Mouse (Mus musculus) kidney, adult 8-10 months (tissue): ENCODE measurements around the gene Gm21969.
A peak's percentile ranks its signal among the peaks of the same experiment; 100 is the strongest.

ENCODE experiments used
- DNase-seq, 2 experiments: peaks; one replicate each; pipeline ENCODE4 v3.0.0; 2022

The Gm21969 gene

DNA sequence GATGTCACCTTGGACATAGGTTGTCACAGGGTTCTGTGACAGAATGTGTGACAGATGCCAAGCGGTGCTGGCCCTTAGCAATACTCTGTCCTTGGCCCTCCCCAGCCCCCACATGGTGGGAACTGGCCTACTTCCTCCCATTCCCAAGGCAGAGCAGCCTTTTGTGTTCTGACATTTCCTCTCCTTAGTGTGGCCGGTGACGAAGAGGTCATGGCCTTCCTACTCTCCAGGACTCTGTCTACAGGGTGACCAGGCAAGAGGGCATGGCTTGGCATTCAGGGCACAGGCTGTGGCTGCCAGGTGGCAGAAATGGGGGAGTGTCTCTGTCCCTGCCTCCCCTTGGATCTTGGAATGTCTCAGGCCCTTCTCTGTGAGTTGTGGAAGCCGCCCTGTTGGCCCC lies 15.6 kb upstream of the Gm21969 start:
- DNase-seq, result no peak

DNA sequence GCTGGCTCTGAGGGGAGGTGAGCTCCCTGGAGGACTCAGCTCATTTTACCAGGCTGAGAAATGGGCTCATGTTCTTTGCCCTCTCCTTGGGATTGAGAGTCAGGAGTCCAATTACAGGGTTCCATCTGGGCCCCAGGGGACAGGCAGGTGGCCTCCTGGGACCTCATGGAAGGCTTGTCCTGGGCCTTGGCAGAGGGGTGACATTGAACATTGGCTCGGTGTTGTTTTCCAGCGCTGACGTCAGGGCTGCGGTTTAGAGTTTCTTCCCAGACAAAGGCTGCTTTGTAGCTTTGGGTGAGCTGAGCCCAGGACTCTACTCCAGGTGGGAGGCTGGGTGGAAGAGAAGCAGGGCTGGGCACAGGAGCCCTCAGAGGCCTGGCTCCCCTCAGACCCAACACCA lies 15.2 kb upstream of the Gm21969 start:
- DNase-seq, result no peak

DNA sequence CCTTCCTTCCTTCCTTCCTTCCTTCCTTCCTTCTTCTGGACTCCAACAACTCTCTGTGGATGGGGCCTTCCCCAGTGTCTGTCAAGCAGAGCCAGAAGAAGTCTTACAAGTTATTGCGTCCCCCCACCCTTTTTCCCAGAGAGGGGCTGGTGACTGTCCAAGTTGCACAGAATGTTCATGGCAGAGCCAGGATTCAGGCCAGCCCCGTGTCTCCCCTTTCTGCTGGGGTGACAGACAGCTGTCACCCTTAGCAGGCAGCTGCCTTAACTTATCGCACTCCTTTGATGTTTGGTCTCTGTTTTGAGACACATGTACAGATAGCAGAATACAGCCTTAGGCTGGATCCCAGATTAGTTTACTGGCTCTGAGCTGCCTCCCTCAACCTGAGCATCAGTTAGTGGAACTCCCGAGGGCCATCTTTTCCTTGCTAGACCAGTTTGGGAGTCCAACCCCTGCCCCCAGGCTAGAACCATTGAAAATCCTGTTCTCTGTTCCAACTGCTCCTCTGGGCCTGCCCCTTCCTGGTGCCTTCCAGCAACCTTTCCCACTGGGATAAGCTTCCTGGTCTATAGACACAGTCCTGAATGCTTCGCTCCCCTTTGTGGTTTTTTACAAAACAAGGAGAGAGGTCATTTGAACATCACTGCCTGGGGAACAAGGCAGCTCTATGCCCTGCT lies 13.5 kb upstream of the Gm21969 start:
- no peak for DNase-seq

DNA sequence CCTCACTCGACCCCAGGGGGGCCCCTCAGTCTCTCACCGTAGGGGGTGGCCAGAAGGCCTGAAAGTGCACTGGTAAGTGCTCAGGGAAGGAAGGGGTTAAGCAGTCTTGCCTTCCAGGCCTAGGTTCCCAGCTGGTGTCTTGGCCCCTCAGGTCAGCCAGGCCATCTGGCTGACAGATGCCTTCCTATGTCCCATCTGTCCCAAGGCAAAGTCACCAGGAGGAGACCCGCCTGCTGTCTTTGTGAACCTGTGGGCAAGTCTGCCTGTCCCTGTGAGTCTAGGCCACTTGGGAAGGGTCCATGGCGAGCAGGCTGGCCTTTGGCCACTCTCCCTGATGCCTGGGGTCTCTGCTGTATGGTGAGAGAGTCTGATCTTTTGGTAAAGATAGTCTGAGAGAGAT lies 12.5 kb upstream of the Gm21969 start:
- no peak for DNase-seq

DNA sequence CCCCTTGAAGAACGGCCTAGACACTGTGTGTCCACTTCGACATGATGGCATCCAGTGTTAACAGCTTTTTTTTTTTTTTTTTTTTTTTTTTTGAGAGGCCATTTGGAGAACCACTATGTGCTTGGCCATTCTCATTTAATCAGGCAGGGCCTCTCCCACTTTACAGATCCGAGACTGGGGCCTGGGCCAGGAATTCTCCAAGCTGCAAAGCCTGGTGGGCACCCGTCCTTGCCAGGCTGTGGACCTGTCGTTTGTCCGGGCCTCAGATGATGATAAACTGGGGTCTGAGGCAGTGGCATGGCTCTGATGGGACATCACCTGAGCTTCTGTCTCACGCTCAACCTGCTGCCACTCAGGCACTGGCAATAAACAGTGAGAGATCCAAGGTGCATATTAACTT lies 10.1 kb upstream of the Gm21969 start:
- DNase-seq, result no peak

DNA sequence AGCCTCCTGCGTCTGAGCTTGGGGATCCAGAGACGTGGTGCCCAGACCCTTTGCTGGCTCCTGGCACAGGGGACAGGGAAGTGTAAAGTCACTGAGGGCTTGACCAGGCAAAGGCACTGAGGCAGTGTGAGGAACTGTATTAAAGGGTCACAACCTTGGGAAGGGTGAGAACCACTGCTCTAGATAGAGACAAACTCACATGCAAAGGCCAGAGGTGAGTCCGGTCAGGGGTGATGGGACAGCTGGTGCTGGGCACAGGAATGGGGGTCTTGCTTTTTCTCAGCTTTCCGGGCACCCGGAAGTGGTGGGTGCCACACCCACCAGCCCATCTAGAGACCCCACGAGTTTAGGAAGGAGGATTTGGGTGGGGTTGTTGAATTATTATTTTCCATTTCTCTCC lies 9.6 kb upstream of the Gm21969 start:
- DNase-seq, result no peak

DNA sequence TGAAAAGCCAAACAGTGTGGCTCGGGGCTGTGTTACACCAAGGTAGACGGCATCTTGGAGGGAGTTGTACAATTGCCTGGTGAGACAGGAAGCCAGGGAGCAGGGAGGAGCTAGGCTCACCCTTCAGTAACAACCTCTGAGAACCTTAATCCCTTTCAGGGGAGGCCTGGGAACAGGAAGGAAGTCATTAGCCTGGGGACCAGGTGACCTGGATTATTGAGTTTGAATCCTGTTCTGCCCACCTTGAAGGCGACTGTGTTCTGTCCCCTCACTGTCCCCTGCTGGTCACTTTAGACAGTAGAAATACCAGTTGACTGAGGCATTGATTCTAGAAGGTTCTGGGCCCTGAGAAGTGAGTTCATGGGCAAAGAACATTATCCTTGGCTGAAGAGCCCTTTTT lies 8.9 kb upstream of the Gm21969 start:
- no peak for DNase-seq

DNA sequence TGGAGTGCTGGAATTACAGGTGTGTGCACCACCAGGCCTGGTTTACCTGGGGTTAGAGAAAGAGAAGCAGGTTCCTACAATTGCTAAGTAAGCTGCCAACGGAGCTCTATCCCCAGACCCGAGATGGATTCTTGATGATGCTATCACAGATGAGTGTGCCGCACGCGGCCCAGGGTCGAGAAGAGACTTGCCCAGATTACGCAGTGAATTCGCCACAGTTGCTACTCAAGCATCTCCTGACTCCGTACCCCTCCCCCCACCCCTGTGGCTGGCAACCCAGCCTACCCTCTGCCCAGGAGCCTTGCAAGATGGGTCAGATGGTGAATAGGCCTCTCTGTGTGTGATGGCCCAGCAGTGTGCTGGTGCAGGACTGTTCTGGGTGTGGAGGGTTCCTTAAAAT lies 6.3 kb upstream of the Gm21969 start:
- DNase-seq, result no peak

DNA sequence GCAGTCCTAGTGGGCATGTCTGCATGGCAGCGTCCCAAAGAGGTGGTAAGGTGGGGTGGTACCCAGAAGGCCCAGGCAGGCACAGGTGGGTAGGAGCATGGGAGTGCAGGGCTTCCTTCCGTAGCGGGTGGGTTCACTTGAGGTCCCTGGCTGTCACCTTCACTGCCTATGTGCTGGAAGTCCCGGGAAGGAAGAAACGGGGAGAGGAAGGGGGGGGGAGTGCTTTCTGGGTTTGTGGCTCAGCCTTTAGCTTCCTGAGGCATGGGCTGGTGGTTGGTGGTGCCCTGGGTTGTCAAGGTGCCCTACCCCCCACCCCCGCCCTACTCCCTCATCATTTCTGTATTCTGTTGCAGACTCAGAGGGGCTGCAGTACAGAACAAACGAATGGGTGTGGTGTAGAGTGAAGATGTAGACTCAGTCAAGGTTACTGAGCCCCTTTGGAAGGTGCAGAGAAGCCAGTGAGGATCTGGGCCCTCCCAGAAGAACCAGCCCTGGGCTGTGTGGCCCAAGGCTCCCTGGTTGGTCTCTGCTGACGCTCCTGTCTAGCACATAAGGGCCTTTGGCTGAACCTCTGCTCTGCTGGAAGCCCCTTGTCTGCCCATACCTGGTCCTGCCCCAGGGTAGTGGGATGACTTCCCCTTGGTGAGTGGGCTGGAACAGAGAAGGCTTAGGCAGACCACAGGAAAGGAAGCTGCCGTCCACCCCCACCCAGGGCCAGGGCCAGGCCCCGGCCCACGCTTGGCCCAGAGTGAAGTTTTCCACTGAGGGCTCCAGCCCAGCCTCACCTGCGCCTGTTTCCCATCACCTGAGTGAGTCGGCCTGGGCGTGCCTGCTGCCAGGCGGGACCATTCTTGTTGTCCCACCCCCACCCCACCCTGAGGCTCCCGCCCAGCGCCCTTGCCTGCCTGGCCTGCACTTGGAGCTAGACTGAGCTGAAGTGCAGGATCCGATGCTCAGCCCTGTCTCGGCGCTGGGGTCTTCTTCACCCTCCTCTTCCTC lies 5.4 kb upstream of the Gm21969 start:
- no peak for DNase-seq

DNA sequence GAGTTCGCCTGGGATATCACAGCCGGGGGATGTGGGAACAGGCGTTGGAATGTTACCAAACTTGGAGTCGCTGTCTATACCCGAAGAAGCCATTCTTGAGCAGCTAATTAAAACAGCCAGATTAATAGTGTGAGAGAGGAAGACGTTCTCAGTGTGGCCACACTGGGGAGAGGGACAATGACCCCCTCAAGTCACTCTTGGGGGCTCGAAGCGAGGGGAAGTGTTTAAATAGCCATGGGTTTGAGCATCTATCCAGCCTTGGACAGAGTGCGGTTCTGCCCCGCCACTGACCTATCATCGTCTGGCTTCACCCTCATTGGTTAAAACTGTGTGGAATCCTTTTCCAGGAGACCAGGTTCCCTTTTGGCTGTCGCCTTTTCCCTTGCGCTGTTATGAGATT lies 4.6 kb upstream of the Gm21969 start:
- no peak for DNase-seq

DNA sequence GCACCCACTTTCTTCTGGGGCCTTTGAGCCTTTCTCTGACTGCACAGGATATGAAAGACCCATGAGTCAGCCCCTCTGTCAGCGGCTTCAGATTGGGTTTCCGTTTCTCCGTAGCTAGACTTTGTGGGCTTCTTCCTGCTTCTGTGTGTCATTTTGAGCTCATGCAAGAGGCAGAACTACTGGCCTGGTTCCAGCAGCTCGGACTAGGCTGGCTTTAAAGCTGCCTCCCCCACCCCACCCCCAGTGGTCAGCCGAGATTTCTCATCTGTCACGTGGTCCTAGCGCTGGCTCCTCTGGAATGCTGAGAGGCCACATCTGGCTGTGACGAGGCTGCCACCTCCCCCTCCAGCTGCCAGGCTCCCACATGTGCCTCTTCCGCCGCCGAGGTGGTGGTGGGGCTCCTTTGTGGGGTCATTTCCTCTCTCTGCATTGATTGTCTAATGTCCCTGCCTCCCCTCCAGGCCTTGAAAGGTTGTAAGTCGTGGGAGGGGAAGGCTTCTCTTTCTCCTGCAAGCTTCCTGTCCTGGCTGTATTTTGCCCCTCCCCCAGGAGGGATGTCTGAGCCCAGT lies 4.0 kb upstream of the Gm21969 start:
- peak; percentile 87 to 88 for DNase-seq

DNA sequence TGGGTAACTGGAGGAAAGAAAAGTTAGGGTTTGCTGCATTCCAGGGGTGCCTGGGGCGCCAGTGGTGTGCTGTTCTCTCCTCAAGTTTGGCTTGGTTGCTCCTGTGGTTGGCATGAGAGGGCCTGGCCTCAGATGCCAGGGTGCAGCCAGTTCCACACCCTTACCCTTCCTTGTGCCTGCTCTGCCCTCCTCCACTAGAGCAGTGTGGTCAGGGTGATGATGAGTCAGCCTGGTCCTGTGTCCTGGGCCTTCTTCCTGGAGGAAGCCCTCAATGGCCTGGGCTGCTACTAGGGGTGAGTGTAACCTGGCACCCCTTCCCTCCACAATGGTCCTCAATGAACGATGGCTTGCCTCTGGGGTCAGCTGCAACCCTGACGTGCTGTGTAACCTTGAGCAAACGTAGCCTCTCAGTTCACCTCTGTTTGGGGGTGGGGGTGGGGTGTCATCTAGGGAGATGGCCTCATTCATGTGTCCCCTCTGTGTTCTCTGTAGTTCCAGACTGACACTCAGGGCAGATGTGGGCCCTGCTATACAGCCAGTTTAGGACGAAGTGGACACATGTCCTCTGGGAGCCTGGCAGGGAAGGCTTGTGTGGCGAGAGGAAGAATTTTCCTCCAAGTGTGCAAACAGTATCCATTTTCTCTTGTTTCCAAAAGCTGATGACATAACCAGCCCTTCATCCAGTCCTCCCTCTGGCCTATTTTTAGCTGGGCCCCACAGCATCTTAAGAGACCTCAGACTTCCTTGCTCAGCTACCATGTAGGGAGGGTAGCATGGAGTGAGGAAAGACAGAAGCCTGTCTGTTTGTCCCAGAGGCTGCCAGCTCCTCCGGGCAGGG lies 1.2 kb upstream of the Gm21969 start:
- DNase-seq, result no peak

DNA sequence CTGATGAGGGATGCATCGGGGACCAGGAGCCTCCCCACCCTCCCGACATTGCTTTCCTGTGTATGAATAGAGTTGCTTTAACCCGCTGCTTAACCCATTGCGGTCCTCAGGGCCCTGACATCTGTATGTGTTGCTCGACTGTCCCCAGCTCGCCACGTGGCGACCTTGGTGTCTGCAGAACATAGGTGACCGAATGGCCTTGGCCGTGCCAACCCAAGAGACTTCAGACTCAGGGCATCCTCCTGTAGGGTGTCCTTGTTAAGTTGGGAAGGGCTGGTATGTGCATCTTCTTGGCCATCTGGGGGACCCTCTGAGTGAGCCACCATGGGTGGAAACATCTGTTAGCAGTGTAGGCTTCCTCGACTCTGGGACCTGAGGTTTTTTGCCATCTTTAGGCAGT lies 2.2 kb downstream of the Gm21969 start:
- no peak for DNase-seq

DNA sequence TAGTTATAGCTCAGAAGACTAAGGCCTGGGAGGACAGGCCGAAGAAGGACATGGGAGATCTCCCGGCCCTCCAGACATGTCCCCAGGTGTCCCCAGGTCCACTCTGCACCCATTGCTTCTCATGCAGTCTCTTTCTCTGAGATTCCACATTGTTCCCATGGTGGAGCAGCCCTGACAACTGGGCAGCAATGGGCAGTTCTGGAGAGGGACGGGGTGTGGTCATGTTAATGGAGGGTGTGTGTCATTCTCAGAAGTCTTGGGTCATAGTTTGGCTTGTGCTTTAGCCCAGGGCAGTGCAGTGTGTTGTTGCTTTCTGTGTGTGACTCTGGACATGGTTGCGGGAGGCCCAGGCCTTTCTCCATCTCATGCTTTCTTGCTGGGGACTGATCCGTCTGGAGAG lies 3.7 kb downstream of the Gm21969 start:
- DNase-seq, result no peak

DNA sequence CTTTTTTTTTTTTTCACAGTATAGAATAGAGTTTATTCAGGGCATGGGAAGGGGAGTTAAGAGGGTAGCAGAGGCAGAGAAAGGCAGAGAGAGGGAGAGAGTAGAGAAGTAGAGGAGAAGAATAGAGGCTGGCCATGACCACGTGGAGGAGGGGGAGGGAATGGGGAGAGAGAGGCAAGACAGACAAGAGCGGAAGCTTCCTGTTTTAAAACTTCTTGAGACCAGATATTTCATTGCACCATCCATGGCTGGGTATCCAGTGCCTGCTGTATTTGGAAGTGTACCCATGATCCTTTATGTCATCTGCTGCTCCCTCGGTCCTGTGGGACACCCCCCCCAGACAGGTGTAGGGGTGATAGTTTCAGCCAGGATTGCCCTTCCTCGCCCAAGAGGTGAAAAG lies 6.0 kb downstream of the Gm21969 start:
- DNase-seq, result no peak

DNA sequence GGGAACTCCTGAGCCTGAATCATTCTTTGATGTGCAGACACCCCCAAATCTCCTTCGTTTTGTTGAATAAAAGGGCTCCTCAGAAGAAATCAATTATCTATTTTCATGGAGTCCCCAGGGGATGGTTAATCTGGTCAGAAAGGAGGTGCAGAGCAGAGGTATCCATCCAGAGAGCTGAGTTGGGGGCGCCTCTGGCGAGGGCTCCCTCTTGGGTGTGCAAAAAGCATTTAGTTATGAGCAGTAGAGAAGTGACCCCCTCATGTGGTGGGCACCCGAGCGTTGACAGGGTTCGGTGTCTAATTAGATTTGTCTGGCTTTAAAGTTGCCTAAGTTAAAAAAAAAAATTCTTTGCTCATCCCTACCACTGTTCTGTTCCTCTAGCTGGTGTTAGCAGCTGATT lies 8.0 kb downstream of the Gm21969 start:
- no peak for DNase-seq

DNA sequence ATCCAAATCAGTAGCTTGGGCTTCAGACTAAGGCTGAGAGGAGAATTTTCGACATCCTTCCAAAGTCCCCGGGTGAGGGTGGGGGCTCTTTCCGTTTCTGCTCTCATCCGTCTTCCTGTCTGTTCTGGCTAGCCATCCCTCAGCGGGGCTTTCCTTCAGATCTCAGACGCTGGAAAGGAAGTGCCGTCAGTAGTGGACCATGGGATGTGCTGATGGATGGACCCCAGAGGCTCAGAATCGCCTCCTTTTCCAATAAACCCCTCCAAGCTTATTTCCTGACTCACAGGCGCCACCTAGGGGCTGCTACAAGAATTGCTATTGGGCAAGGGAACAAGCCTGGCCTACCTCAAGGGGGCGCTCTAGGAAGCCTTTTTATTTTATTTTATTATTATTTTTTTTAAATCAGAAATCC lies 8.6 kb downstream of the Gm21969 start:
- DNase-seq, result peak; percentile 54 to 80

DNA sequence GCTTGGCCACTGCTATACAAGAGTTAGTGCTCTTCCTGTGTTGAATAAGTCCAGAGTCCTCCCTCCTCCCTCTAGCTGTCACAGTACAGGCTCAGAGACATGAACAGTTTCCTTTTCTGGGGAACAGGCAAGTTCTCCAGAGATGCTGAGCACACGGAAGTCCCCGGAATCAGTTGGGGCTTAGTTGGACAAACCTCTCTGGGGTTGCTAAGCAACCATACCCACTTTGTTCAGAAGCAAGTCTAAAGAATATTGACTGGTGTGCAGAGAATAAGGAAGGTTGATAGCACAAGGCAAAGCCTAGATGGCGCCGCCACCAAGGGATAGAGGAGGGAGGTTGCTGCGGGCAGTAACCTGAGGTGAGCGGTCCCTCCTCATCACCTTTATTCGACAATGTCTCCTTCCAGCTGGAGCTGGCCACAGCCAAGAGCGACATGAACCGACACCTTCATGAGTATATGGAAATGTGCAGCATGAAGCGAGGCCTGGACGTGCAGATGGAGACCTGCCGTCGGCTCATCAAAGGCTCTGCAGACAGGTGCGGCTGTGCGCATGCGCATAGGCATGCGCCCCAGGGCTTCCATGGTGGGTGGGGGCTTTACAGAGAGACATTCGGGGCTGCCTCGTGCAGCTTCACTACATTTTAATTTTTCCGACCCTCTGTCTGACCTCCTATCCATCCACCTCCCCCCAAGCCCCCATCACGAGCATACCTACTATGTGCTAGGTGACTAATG lies 11.7 kb downstream of the Gm21969 start:
- no peak for DNase-seq

DNA sequence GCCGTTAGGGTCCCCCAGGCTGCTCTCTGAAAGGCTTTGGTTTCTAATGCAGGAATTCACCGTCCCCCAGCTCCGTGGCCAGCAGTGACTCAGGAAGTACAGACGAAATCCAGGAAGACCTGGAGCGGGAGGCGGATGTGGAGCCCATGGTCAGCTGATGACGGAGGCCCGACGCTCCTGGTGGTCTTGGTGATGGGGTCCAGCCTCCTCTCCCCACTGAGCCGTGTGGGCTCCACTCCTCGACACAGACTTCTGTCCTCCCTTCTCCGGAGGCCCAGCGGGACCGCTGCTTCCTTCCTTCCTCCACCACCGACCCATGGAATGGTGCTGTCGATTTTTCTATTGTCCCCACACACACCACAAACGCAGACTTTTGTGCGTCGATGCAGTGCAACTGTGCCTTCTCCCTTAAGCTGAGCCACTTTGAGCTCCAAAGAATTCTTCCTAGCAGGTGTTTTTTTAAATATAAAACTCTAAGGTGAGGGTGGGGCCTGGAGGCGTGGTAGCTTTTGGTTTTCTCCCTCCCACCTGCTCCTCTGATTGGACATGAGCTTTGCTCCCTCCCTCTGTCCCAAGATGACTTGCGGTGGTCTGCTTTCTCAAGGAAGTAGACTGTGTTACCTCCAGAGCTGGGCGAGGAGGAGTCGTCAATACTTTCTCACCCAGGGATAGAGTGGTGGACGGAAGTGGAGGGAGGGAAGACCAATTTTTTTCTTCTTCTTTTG lies 13.5 kb downstream of the Gm21969 start:
- peak; percentile 67 for DNase-seq

DNA sequence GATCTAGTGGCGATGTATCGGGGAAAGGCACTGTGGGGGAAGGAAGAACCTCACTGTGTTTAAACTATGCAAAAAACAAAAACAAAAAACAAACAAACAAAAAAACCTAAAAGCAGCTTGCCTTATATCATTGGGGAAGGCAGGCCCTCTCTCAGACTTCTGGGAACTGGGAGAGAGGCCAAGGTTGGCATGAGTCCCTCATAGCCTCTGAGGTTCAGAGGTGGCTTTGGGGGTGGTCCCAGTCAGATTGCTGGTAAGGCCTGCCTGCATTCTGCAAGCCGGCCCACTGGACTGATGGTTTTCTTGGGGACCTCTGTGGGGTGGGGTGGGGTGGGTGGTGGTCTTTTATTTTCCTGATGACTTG lies 14.0 kb downstream of the Gm21969 start:
- DNase-seq, result no peak

DNA sequence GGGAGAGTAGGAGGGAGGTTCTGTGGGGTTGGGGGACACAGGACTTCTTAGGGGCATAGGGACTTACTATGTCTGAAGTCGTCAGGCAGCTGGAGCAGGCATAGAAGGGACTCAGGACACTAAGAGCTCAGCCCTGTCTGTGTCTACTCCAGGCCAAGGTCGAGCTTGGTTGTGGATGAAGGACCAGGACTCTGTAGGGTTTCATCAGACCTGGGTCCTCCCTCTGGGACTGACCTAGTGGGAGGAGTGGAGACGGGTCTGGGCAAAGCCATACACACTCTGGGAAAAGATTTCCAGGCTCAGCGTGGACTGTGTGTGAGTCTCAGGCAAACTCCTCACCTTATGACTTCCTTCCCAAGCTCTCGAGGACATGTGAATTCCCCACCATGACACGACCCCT lies 16.8 kb downstream of the Gm21969 start:
- no peak for DNase-seq
